In genomic region chr17:10946552-10946951, GRCm38 (mm10) we compare ENCODE assay signal across 22 mouse cellular contexts.
DNase-seq lines count a peak whose midpoint lies in the region; ATAC-seq lines count a peak whose summit lies in the region.
"Had no signal": no experiment of that assay in that cellular context is flagged by ENCODE, and none has a peak within 500 bp of the region (broad histone marks: within the 10 kb centered on the region; RNA-seq: fewer than 3 reads in every experiment).

No protein-coding gene starts in this region.

- H3K9ac ChIP-seq in kidney, embryonic 14.5 days (ENCODE audit: low read depth, low read length): no peak overlapping the region
- H3K9ac ChIP-seq: embryonic facial prominence, embryonic 12.5 days; heart, embryonic 15.5 days; hindbrain, embryonic 15.5 days had no signal

- no peaks in the 10 kb centered on the region for H3K4me1 ChIP-seq in kidney, embryonic 14.5 days (ENCODE audit: control insufficient read depth, insufficient read depth, low read length)
- H3K4me1 ChIP-seq: embryonic facial prominence, embryonic 12.5 days; hindbrain, embryonic 15.5 days had no signal

- H3K27ac ChIP-seq in kidney, embryonic 14.5 days (ENCODE audit: low read depth, low read length): no peak overlapping the region
- H3K27ac ChIP-seq: embryonic facial prominence, embryonic 12.5 days; heart, adult 2 months; heart, embryonic 15.5 days; hindbrain, embryonic 15.5 days had no signal

- no peaks in the 10 kb centered on the region for H3K36me3 ChIP-seq in kidney, embryonic 14.5 days (ENCODE audit: control insufficient read depth, insufficient read depth, low read length)
- H3K36me3 ChIP-seq: embryonic facial prominence, embryonic 12.5 days; heart, embryonic 15.5 days; hindbrain, embryonic 15.5 days had no signal

- H3K4me2 ChIP-seq in kidney, embryonic 14.5 days (replicated peaks; ENCODE audit: low read depth, low read length): no peak overlapping the region
- H3K4me2 ChIP-seq: embryonic facial prominence, embryonic 12.5 days; heart, embryonic 11.5 days; heart, embryonic 15.5 days; hindbrain, embryonic 15.5 days had no signal

- H3K4me3 ChIP-seq in kidney, embryonic 14.5 days (ENCODE audit: low read length): no peak overlapping the region
- H3K4me3 ChIP-seq: embryonic facial prominence, embryonic 12.5 days; heart, adult 2 months; heart, embryonic 15.5 days; hindbrain, embryonic 15.5 days had no signal

- H3K27me3 ChIP-seq in kidney, embryonic 14.5 days (ENCODE audit: control insufficient read depth, insufficient read depth, low read length): no peaks in the 10 kb centered on the region
- H3K27me3 ChIP-seq: CH12.LX; embryonic facial prominence, embryonic 12.5 days; heart, embryonic 15.5 days; hindbrain, embryonic 15.5 days; Patski had no signal

- intact Hi-C loops in left cerebral cortex, postnatal 4 days (cut with DNase I): no loop called here
- intact Hi-C loops in left cerebral cortex, postnatal 14 days (cut with DNase I): no loop called here

- DNase-seq in left cerebral cortex, postnatal 4 days: peak; percentile 13
- no peak for DNase-seq in left cerebral cortex, postnatal 14 days (ENCODE audit: low spot score in 2 of 2)
- DNase-seq in cerebellum, adult 11-12 months: peak; percentile 70
- DNase-seq in cerebellum, adult 9-10 months: peak; percentile 71
- peak; percentile 52 to 67 for DNase-seq in cerebellum, postnatal 25 days
- no peak for DNase-seq in adrenal gland, adult 2 months
- no peak for DNase-seq in spleen, adult 12 weeks (ENCODE audit: low spot score)
- DNase-seq: adrenal gland, postnatal 25 days; gastrocnemius, postnatal 10 days; heart, adult 2 months; heart, postnatal 14 days; kidney, adult 2 months had no signal

- 84% methylated on average over 4 of the region's 4 CpGs for WGBS in kidney, embryonic 14.5 days

- H3K9me3 ChIP-seq in kidney, embryonic 14.5 days (ENCODE audit: control insufficient read depth, low read length): no peaks in the 10 kb centered on the region
- H3K9me3 ChIP-seq: embryonic facial prominence, embryonic 12.5 days; heart, embryonic 15.5 days; hindbrain, embryonic 15.5 days had no signal

- ATAC-seq in kidney, embryonic 14.5 days (ENCODE audit: low FRiP score, low TSS enrichment): no peak
- ATAC-seq: activated CD4-positive, CD25-positive, alpha-beta regulatory T cell, adult 4 months; forebrain, embryonic 16.5 days; intestine, embryonic 16.5 days; Patski had no signal

Comparison
In these comparisons a context has a peak if more than half of its experiments do, and no peak if none do; other contexts are left out.
1. DNase-seq: peak in left cerebral cortex, postnatal 4 days (single experiment), cerebellum, adult 11-12 months (single experiment), cerebellum, adult 9-10 months (single experiment) and cerebellum, postnatal 25 days (2 of 2); none in left cerebral cortex, postnatal 14 days (0 of 2), adrenal gland, adult 2 months (single experiment) and spleen, adult 12 weeks (single experiment).